Mouse (Mus musculus): ENCODE measurements at regions not wholly inside any gene's neighbourhood (a gene's known extent, or its start where the extent isn't known, plus 50 kb on each side); places are given as distances from the start of the nearest gene placed in this dataset.

DNA sequence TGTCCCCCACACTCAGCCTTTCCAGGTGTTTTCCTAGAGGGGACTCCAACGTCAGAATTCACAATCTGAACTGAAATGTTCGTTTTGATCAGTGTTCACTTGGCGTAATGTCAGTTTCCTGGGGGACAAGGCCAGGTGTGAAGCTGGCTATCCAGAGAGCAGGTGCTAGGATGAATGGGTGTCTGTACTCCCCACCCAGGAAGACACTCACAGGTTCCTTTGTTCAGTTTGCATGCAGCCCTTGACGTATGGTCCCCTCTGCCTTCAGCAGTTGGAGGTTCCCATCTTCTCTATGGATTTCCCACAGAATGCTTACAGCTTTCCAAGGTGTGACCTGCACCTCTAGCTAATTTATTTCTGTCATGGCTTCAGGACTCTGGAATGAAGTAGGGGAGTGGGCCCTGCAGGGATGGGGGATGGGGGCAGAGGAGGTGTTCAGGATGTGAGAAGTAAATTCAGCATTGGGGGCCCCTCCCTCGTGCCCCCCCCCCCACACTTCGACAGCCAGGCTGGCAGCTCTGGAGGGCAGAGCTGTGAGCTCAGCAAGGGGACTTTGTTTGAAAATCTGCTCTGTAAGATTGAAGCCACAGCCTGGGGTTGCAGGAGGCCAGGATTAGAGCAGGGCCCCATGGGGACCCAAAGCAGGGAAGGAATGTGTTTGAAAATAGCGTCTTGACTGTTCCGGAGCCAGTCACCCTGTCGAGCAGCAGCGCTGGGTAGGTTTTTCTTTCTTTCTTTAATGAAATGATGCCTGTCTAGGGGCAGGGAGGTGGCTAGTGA, 173.2 kb upstream of the Ubash3b start:
- 18% methylated on average over 10 of the region's 10 CpGs for WGBS
- Histone ChIP-seq H3K27ac (peak overlapping the region; percentile 83), H3K27me3 (ENCODE audit: insufficient read depth, poor library complexity, severe bottlenecking) (no peaks in the 10 kb centered on the region), H3K36me3 (peaks cover 30% of the 10 kb centered on the region), H3K9me3 (peaks cover 10% of the 10 kb centered on the region; the same call in 1 of the 2 replicates), H3K4me1 (replicated peaks) (peaks cover 34% of the 10 kb centered on the region), H3K4me3 (peak overlapping the region; percentile 27)
- peak; percentile 57 for DNase-seq (ENCODE audit: low spot score)

DNA sequence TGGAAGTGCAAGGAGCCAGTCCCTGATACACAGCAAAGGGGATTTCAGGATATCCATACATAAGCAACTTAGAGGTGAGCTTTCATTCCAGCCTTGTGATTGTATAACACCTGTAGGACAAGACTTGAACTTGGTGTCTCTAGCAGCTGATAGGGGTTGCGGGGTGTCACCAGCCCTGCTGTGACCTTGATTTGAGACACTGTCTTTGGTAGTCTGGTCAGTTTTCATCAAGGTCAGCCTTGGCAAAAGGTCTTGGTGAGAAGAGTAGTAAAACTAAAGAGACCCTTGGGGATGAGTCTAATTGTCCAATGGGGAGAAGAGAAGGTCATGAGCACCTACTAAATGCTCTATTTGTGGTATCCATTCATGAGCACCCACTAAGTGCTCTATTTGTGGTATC, 172.0 kb upstream of the Ubash3b start:
- WGBS = 94% methylated on average over 1 of the region's 1 CpGs

DNA sequence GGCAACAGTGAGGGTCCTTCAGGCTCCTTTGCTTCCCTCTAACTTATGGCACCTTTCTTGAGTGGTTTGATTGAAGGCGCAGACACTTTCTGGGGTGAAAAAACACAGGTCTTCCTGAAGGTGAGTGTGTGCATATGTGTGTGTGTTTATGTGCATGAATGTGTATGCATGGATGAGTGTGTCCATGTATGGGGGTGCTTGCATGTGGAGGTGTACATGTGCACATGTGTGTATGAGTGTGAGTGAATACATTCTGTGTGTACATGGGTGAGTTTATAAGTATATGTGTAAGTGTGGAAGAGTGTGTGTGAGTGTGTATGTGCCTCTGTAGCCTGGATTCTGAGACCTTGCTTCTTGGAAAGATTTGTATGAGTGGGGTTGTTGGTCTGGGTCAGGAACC, 167.5 kb upstream of the Ubash3b start:
- Histone ChIP-seq H3K27ac (peak overlapping the region; percentile 89), H3K9me3 (peaks cover 10% of the 10 kb centered on the region; the same call in 1 of the 2 replicates), H3K4me1 (replicated peaks) (peaks cover 56% of the 10 kb centered on the region), H3K4me3 (peak overlapping the region; percentile 51), H3K27me3 (ENCODE audit: insufficient read depth, poor library complexity, severe bottlenecking) (no peaks in the 10 kb centered on the region), H3K36me3 (peaks cover 23% of the 10 kb centered on the region)
- DNase-seq (ENCODE audit: low spot score) = no peak
- 85% methylated on average over 1 of the region's 1 CpGs for WGBS

More for the DNA sequence above, 172.0 kb upstream of the Ubash3b start:
- H3K27ac ChIP-seq = no peak overlapping the region
- H3K27me3 ChIP-seq (ENCODE audit: insufficient read depth, poor library complexity, severe bottlenecking) = no peaks in the 10 kb centered on the region
- no peak overlapping the region for H3K4me3 ChIP-seq
- H3K36me3 ChIP-seq = peaks cover 30% of the 10 kb centered on the region
- peaks cover 10% of the 10 kb centered on the region; the same call in 1 of the 2 replicates for H3K9me3 ChIP-seq
- peaks cover 45% of the 10 kb centered on the region for H3K4me1 ChIP-seq (replicated peaks)
- DNase-seq (ENCODE audit: low spot score) = no peak

- Histone ChIP-seq H3K4me1 (replicated peaks) (peaks cover 56% of the 10 kb centered on the region), H3K9me3 (peaks cover 14% of the 10 kb centered on the region; the same call in 1 of the 2 replicates), H3K36me3 (peaks cover 23% of the 10 kb centered on the region), H3K27ac (peak overlapping the region; percentile 89), H3K4me3 (peak overlapping the region; percentile 51), H3K27me3 (ENCODE audit: insufficient read depth, poor library complexity, severe bottlenecking) (no peaks in the 10 kb centered on the region)
- 10% methylated on average over 5 of the region's 5 CpGs for WGBS
- peak; percentile 47 for DNase-seq (ENCODE audit: low spot score)
Observed at GRCm38 (mm10) chr9:41328480-41328879, 167.0 kb upstream of the Ubash3b start.

DNA sequence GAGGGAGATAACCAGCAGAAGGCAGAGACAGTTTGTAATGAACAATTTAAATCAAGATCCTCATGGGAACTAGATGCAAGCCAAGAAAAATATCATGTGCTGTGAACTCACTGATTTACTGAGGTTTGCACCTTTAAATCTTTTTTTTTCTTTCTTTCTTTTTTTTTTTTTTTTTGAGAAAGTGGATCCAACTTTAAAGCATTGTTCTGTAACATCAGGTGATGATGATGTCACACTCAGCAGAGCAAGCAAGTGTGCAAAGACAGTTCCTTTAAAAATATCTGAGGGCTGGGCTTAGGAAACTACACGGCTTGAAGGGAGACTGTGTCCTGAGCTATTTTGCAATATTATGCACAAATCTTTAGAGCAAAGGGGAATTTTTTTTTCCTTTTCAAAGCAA, 166.6 kb upstream of the Ubash3b start:
- H3K9me3 ChIP-seq = peaks cover 18% of the 10 kb centered on the region; the same call in 1 of the 2 replicates
- peak overlapping the region; percentile 89 for H3K27ac ChIP-seq
- H3K27me3 ChIP-seq (ENCODE audit: insufficient read depth, poor library complexity, severe bottlenecking) = no peaks in the 10 kb centered on the region
- peaks cover 56% of the 10 kb centered on the region for H3K4me1 ChIP-seq (replicated peaks)
- no peak for DNase-seq (ENCODE audit: low spot score)
- WGBS = 8% methylated on average over 1 of the region's 1 CpGs
- H3K36me3 ChIP-seq = peaks cover 22% of the 10 kb centered on the region
- peak overlapping the region; percentile 51 for H3K4me3 ChIP-seq

DNA sequence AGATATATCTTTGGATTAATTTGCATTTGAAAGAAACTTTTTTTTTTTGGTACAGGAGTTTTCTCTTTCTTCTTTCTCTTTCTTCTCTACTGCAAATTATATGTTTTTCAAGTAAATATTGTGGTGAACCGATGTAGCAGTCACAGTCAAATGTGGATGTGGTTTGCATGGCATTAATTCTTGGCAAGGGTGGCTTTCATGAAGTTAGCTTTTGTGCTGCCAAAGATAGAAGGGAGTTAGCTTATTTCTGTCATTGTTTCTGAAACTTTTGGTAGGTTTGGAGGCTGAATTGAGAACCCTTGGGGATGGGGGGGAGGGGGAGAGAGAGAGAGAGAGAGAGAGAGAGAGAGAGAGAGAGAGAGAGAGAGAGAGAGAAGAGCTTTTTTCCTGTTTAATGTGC, 166.1 kb upstream of the Ubash3b start:
- Histone ChIP-seq H3K27me3 (ENCODE audit: insufficient read depth, poor library complexity, severe bottlenecking) (no peaks in the 10 kb centered on the region), H3K36me3 (peaks cover 18% of the 10 kb centered on the region), H3K27ac (peak overlapping the region; percentile 89), H3K4me1 (replicated peaks) (peaks cover 56% of the 10 kb centered on the region), H3K4me3 (peak overlapping the region; percentile 51), H3K9me3 (peaks cover 18% of the 10 kb centered on the region; the same call in 1 of the 2 replicates)
- no peak for DNase-seq (ENCODE audit: low spot score)
- WGBS = 48% methylated on average over 1 of the region's 1 CpGs

- Histone ChIP-seq H3K4me1 (replicated peaks) (peaks cover 56% of the 10 kb centered on the region), H3K4me3 (peak overlapping the region; percentile 51), H3K27ac (peak overlapping the region; percentile 89), H3K36me3 (peaks cover 13% of the 10 kb centered on the region), H3K9me3 (peaks cover 17% of the 10 kb centered on the region; the same call in 1 of the 2 replicates), H3K27me3 (ENCODE audit: insufficient read depth, poor library complexity, severe bottlenecking) (no peaks in the 10 kb centered on the region)
- WGBS = 11% methylated on average over 10 of the region's 10 CpGs
- peak; percentile 79 for DNase-seq (ENCODE audit: low spot score)
Observed at GRCm38 (mm10) chr9:41326772-41327560, 165.5 kb upstream of the Ubash3b start.

- 85% methylated on average over 7 of the region's 7 CpGs for WGBS
- H3K4me3 ChIP-seq = no peak overlapping the region
- H3K27me3 ChIP-seq (ENCODE audit: insufficient read depth, poor library complexity, severe bottlenecking) = no peaks in the 10 kb centered on the region
- H3K36me3 ChIP-seq = no peaks in the 10 kb centered on the region
- H3K4me1 ChIP-seq (replicated peaks) = peaks cover 19% of the 10 kb centered on the region
- no peak overlapping the region for H3K27ac ChIP-seq
- H3K9me3 ChIP-seq = 0 out of 2 replicates have a peak, but pooled peaks cover 10% of the 10 kb centered on the region
- DNase-seq (ENCODE audit: low spot score) = no peak
Observed at GRCm38 (mm10) chr9:41321521-41321920, 160.0 kb upstream of the Ubash3b start.

DNA sequence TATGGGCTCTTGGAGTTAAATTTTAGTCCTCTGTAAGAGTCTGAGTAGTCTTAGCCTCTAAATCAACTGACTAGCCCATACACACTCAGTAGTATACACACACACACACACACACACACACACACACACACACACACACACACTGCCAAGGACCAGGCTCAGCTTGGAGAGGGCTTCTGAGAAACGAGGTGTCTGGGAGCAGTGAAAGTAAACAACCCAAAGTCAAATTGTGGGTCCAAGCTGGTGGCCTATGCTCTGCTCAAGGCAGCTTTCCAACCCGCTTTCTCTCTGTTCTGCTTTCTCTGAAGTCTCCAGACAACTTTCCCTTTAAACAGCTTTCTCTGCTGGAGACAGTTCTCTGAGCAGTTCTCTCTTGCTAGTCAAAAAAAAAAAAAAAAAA, 157.6 kb upstream of the Ubash3b start:
- WGBS = 63% methylated on average over 2 of the region's 2 CpGs
- Histone ChIP-seq H3K9me3 (0 out of 2 replicates have a peak, but pooled peaks cover 14% of the 10 kb centered on the region), H3K36me3 (no peaks in the 10 kb centered on the region), H3K4me1 (replicated peaks) (no peaks in the 10 kb centered on the region), H3K27ac (no peak overlapping the region), H3K27me3 (ENCODE audit: insufficient read depth, poor library complexity, severe bottlenecking) (no peaks in the 10 kb centered on the region), H3K4me3 (no peak overlapping the region)
- DNase-seq (ENCODE audit: low spot score) = no peak

DNA sequence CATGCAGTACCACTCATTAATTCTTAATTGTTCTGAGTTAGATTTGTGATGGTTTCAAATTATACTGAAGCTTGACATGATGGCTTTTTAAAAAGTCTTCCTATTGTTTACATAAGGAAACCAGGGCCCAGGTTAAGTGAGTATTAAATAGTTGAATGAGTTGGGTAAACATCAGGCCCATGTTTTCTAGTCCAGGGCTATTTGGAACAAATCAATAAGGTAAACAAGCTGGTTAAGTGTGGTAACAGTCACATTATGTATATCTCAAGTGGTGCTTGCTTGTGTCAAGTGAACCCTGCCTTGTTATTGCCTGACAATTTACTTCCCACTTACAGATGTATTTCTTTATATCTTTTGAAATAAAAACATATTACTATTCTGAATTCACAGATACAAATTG, 144.7 kb upstream of the Ubash3b start:
- H3K9me3 ChIP-seq = no peaks in the 10 kb centered on the region
- H3K4me3 ChIP-seq = no peak overlapping the region
- peaks cover 31% of the 10 kb centered on the region for H3K4me1 ChIP-seq (replicated peaks)
- no peaks in the 10 kb centered on the region for H3K36me3 ChIP-seq
- no peak for DNase-seq (ENCODE audit: low spot score)
- no peaks in the 10 kb centered on the region for H3K27me3 ChIP-seq (ENCODE audit: insufficient read depth, poor library complexity, severe bottlenecking)
- no peak overlapping the region for H3K27ac ChIP-seq

DNA sequence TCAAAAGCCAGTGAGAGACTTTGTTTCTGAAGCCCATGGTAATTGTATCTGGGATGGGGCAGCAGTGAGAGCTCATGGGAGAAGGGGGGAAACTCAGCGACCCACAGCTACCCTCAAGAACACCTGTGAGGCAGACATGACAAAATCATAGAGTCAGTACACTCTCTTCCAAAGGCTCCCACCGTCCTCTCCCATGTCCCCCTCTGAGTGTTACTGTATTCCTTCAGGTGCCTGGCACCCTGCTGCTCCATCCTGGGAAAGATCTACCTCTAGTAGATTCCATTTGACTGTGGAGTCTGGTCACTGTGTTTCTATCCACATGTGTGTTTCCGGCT, 142.0 kb upstream of the Ubash3b start:
- H3K36me3 ChIP-seq = no peaks in the 10 kb centered on the region
- peak overlapping the region; percentile 24 for H3K4me3 ChIP-seq
- H3K27ac ChIP-seq = peak overlapping the region; percentile 85
- no peaks in the 10 kb centered on the region for H3K27me3 ChIP-seq (ENCODE audit: insufficient read depth, poor library complexity, severe bottlenecking)
- 45% methylated on average over 3 of the region's 3 CpGs for WGBS
- no peak for DNase-seq (ENCODE audit: low spot score)
- H3K9me3 ChIP-seq = no peaks in the 10 kb centered on the region
- H3K4me1 ChIP-seq (replicated peaks) = peaks cover 31% of the 10 kb centered on the region

DNA sequence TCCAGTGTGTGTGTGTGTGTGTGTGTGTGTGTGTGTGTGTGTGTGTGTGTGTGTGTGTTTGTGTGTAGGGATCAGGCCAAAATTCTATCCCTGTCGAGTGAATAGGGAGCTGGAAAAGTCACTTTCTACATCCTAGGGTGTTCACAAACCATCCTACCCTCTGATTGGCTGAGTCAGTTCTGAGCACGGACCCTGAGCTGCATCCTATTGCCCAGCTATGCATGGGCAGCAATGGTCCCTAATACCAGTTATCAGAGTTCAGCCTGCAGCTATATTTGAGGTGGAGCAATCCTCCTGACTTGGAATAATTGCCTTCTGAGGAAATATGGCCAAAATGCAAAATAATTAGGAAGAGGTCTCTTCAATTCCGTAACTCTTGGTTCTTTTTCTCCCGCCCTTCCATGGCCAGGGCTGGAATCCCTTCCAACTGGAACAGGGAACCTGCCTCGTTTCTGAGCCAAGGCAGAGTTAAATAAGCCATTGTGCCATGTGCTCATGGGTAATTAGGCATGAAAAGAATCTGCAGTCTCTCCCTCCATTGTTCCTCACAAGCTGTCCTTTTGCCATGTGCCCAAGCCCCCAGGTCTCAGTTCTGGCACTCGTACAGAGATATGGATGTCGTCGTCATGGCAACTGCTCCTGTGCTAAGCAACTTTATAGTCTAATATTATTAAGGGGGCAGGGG, 141.5 kb upstream of the Ubash3b start:
- H3K4me1 ChIP-seq (replicated peaks) = peaks cover 29% of the 10 kb centered on the region
- 38% methylated on average over 8 of the region's 8 CpGs for WGBS
- H3K27ac ChIP-seq = peak overlapping the region; percentile 85
- no peaks in the 10 kb centered on the region for H3K36me3 ChIP-seq
- peak overlapping the region; percentile 24 for H3K4me3 ChIP-seq
- H3K27me3 ChIP-seq (ENCODE audit: insufficient read depth, poor library complexity, severe bottlenecking) = no peaks in the 10 kb centered on the region
- no peaks in the 10 kb centered on the region for H3K9me3 ChIP-seq
- DNase-seq (ENCODE audit: low spot score) = peak; percentile 78

Measured in hindbrain, embryonic 10.5 days (tissue).